Mouse (Mus musculus): ENCODE measurements around the gene Atad1. TPM values are rescaled to one million over a fixed set of nuclear protein-coding genes. Genes with fewer than 3 reads are reported as not detected.

Gene Atad1
- polyA plus RNA-seq, 1 experiment: 10.4 TPM

DNA sequence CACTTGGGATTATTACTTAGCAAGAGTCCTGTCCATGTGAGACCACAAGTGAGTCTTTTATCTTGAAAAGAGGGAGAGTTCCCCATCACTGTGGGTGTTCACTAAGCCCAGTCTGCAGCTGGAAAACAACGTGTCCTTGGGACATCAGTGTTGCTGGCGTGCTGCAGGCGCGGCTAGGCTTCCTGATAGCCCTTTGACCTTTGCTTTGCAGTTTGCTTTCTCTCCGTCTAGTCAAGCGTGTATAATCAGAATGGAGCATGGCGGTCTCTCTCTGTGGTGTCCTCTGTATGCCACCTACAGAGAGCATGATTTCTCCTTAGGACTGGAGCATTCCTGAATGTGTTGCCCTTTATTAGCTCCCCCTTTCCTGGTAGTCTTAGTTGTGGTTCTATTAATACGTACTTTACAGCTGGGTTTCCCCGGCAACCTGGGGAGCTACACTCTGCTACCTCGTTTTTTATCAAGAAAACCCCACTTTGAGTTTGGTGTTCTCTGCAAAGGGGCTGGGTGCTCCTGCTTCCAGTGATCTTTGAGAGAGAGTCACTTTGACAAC, 91.5 kb downstream of the Atad1 start:
- H3ac ChIP-seq (ENCODE audit: control insufficient read depth, insufficient read length, low read depth): no peak overlapping the region
- TF ChIP-seq CEBPB (IDR thresholded peaks at IDR 0.05; ENCODE audit: low read depth) (no peak), MYOG (IDR thresholded peaks at IDR 0.05; ENCODE audit: control insufficient read depth, extremely low read depth, insufficient read length) (no peak), CTCF (IDR thresholded peaks at IDR 0.05; ENCODE audit: control insufficient read depth, insufficient read depth, insufficient read length) (no peak), USF1 (IDR thresholded peaks at IDR 0.05; ENCODE audit: low read depth) (no peak)

DNA sequence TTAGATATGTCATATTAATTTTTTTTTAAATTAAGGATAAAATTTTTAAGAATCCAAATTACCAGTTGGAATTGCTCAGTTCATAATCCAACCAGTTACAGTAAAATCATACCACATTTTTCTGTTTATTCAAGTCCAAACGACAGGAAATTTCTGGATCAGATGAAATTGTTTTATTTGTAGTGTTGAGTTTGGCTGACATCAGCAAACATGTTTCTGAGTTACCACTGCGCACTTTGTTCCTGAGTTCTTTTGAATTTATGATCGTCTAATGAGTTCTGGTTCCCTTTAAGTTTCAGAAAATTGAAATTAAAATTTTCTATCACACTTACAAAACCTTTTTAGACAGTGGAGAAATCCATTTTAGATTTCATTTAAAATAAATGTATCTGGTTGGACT, 93.2 kb downstream of the Atad1 start:
- Histone ChIP-seq H3ac (ENCODE audit: control insufficient read depth, insufficient read length, low read depth) (no peak overlapping the region), H3K79me2 (ENCODE audit: control insufficient read depth, insufficient read depth) (no peaks in the 10 kb centered on the region), H3K27me3 (ENCODE audit: control insufficient read depth, insufficient read depth, insufficient read length) (no peaks in the 10 kb centered on the region), H3K4me3 (ENCODE audit: insufficient read depth, poor library complexity, severe bottlenecking) (no peak overlapping the region), H3K36me3 (ENCODE audit: control insufficient read depth, insufficient read depth) (no peaks in the 10 kb centered on the region), H3K79me3 (ENCODE audit: low read depth) (no peaks in the 10 kb centered on the region)
- no peak for TF ChIP-seq FOSL1 (IDR thresholded peaks at IDR 0.05; ENCODE audit: insufficient read depth, low read length, poor library complexity, severe bottlenecking)
- no peak for TF ChIP-seq MYOG (IDR thresholded peaks at IDR 0.05; ENCODE audit: control insufficient read depth, extremely low read depth, insufficient read length)
- no peak for TF ChIP-seq CEBPB (IDR thresholded peaks at IDR 0.05; ENCODE audit: low read depth)
- TF ChIP-seq MYOD1 (IDR thresholded peaks at IDR 0.05; ENCODE audit: control insufficient read depth, insufficient read length, low read depth): no peak
- no peak for TF ChIP-seq USF1 (IDR thresholded peaks at IDR 0.05; ENCODE audit: low read depth)
- TF ChIP-seq CTCF (IDR thresholded peaks at IDR 0.05; ENCODE audit: control insufficient read depth, insufficient read depth, insufficient read length): no peak
- TF ChIP-seq MAX (IDR thresholded peaks at IDR 0.05): no peak

More for the DNA sequence above, 91.5 kb downstream of the Atad1 start:
- H3K79me2 ChIP-seq (ENCODE audit: control insufficient read depth, insufficient read depth): no peaks in the 10 kb centered on the region
- no peaks in the 10 kb centered on the region for H3K79me3 ChIP-seq (ENCODE audit: low read depth)
- no peak overlapping the region for H3K4me3 ChIP-seq (ENCODE audit: insufficient read depth, poor library complexity, severe bottlenecking)
- H3K27me3 ChIP-seq (ENCODE audit: control insufficient read depth, insufficient read depth, insufficient read length): no peaks in the 10 kb centered on the region
- no peaks in the 10 kb centered on the region for H3K36me3 ChIP-seq (ENCODE audit: control insufficient read depth, insufficient read depth)

DNA sequence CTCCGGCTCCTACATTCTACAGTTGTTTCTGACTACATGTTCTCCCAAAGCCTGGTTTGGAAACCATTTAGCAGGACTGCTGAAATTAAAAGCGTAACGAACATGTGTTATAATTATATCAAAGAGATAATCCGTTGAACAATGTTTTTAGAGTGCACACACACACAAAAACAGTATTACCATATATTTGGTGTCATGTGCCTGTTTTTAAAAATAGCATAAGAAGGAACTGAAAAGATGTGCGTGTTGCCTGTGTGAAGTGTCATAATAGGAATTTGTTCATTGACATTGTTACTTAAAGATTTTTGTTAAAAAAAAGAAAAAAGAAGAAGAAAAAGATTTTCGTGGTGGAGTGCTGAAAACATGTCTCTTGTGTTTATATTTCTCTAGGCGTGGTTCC, 93.6 kb downstream of the Atad1 start:
- Histone ChIP-seq H3K79me3 (ENCODE audit: low read depth) (no peaks in the 10 kb centered on the region), H3ac (ENCODE audit: control insufficient read depth, insufficient read length, low read depth) (no peak overlapping the region), H3K79me2 (ENCODE audit: control insufficient read depth, insufficient read depth) (no peaks in the 10 kb centered on the region), H3K36me3 (ENCODE audit: control insufficient read depth, insufficient read depth) (no peaks in the 10 kb centered on the region), H3K4me3 (ENCODE audit: insufficient read depth, poor library complexity, severe bottlenecking) (no peak overlapping the region), H3K27me3 (ENCODE audit: control insufficient read depth, insufficient read depth, insufficient read length) (no peaks in the 10 kb centered on the region)
- TF ChIP-seq CTCF (IDR thresholded peaks at IDR 0.05; ENCODE audit: control insufficient read depth, insufficient read depth, insufficient read length): no peak
- TF ChIP-seq MAX (IDR thresholded peaks at IDR 0.05): no peak
- no peak for TF ChIP-seq USF1 (IDR thresholded peaks at IDR 0.05; ENCODE audit: low read depth)
- no peak for TF ChIP-seq FOSL1 (IDR thresholded peaks at IDR 0.05; ENCODE audit: insufficient read depth, low read length, poor library complexity, severe bottlenecking)
- TF ChIP-seq CEBPB (IDR thresholded peaks at IDR 0.05; ENCODE audit: low read depth): no peak

DNA sequence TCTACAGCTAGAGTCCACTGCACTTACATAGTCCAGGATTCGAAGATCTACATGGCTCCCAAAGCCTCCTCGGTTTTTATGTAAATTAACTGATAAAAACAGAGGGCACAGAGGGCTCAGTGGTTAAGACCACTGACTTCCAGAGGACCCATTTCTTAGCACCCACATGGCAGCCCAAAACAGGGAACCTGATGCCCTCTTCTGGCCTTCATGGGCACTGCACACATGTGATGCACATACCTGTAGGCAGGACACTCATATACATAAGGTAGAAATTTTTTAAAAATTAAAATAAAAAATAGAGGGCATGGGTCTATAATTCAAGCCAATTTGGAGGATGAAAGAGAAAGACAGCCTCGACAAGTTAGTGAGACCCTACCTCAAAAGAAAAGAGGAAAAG, 95.9 kb downstream of the Atad1 start:
- peaks cover 8% of the 10 kb centered on the region for H3K27me3 ChIP-seq (ENCODE audit: control insufficient read depth, insufficient read depth, insufficient read length)
- TF ChIP-seq CTCF (IDR thresholded peaks at IDR 0.05; ENCODE audit: control insufficient read depth, insufficient read depth, insufficient read length) (no peak), CEBPB (IDR thresholded peaks at IDR 0.05; ENCODE audit: low read depth) (no peak), MAX (IDR thresholded peaks at IDR 0.05) (no peak), FOSL1 (IDR thresholded peaks at IDR 0.05; ENCODE audit: insufficient read depth, low read length, poor library complexity, severe bottlenecking) (no peak), MYOG (IDR thresholded peaks at IDR 0.05; ENCODE audit: control insufficient read depth, extremely low read depth, insufficient read length) (no peak), MYOD1 (IDR thresholded peaks at IDR 0.05; ENCODE audit: control insufficient read depth, insufficient read length, low read depth) (no peak), USF1 (IDR thresholded peaks at IDR 0.05; ENCODE audit: low read depth) (no peak)
- H3K36me3 ChIP-seq (ENCODE audit: control insufficient read depth, insufficient read depth): no peaks in the 10 kb centered on the region
- no peak overlapping the region for H3K4me3 ChIP-seq (ENCODE audit: insufficient read depth, poor library complexity, severe bottlenecking)
- no peaks in the 10 kb centered on the region for H3K79me2 ChIP-seq (ENCODE audit: control insufficient read depth, insufficient read depth)
- no peak overlapping the region for H3ac ChIP-seq (ENCODE audit: control insufficient read depth, insufficient read length, low read depth)
- no peaks in the 10 kb centered on the region for H3K79me3 ChIP-seq (ENCODE audit: low read depth)

DNA sequence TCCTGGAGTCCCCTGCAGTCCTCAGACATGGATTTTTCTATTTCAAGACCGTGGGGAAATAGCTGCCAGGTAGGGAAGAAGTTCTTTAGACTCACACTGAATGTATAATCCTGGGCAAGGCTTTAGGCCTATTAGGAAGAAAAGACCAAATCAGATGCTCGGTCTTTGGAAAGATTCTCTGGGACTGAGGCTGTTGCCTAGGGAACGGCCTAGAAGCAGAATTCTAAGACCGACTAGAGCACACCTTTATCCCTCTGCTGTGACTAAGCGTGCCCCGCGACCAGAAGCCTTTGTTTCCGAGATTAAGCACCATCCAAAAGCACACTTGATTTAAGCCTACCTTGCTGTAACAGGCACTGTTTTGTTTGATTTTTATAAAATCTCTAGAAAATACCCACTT, 97.6 kb downstream of the Atad1 start:
- Histone ChIP-seq H3K79me3 (ENCODE audit: low read depth) (no peaks in the 10 kb centered on the region), H3ac (ENCODE audit: control insufficient read depth, insufficient read length, low read depth) (no peak overlapping the region), H3K27me3 (ENCODE audit: control insufficient read depth, insufficient read depth, insufficient read length) (peaks cover 12% of the 10 kb centered on the region), H3K36me3 (ENCODE audit: control insufficient read depth, insufficient read depth) (no peaks in the 10 kb centered on the region), H3K79me2 (ENCODE audit: control insufficient read depth, insufficient read depth) (no peaks in the 10 kb centered on the region), H3K4me3 (ENCODE audit: insufficient read depth, poor library complexity, severe bottlenecking) (no peak overlapping the region)
- TF ChIP-seq CTCF (IDR thresholded peaks at IDR 0.05; ENCODE audit: control insufficient read depth, insufficient read depth, insufficient read length) (no peak), USF1 (IDR thresholded peaks at IDR 0.05; ENCODE audit: low read depth) (no peak)

DNA sequence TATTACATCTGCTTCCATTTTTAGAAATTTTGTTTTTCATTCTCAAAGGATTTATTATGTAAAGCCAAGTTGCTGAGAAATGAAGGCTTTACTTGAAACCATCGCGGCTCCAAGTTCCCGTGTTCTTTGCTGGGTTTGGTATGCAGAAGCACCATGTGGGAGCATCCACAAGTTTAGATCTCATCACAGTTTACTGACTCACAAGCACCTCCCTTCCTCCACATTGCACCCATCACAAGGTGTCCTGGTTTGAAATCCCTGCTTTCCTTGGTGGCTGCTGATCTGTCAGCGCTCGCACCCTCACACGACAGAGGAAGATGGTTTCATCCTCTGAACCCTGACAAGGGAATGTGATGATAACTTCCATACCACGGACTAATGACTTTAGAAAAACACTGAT, 98.1 kb downstream of the Atad1 start:
- Histone ChIP-seq H3K79me2 (ENCODE audit: control insufficient read depth, insufficient read depth) (no peaks in the 10 kb centered on the region), H3ac (ENCODE audit: control insufficient read depth, insufficient read length, low read depth) (no peak overlapping the region), H3K36me3 (ENCODE audit: control insufficient read depth, insufficient read depth) (no peaks in the 10 kb centered on the region), H3K79me3 (ENCODE audit: low read depth) (no peaks in the 10 kb centered on the region), H3K27me3 (ENCODE audit: control insufficient read depth, insufficient read depth, insufficient read length) (peaks cover 12% of the 10 kb centered on the region), H3K4me3 (ENCODE audit: insufficient read depth, poor library complexity, severe bottlenecking) (no peak overlapping the region)
- no peak for TF ChIP-seq MYOD1 (IDR thresholded peaks at IDR 0.05; ENCODE audit: control insufficient read depth, insufficient read length, low read depth)
- TF ChIP-seq CEBPB (IDR thresholded peaks at IDR 0.05; ENCODE audit: low read depth): no peak
- no peak for TF ChIP-seq MYOG (IDR thresholded peaks at IDR 0.05; ENCODE audit: control insufficient read depth, extremely low read depth, insufficient read length)
- TF ChIP-seq USF1 (IDR thresholded peaks at IDR 0.05; ENCODE audit: low read depth): no peak
- no peak for TF ChIP-seq FOSL1 (IDR thresholded peaks at IDR 0.05; ENCODE audit: insufficient read depth, low read length, poor library complexity, severe bottlenecking)
- no peak for TF ChIP-seq MAX (IDR thresholded peaks at IDR 0.05)
- no peak for TF ChIP-seq CTCF (IDR thresholded peaks at IDR 0.05; ENCODE audit: control insufficient read depth, insufficient read depth, insufficient read length)

All from C2C12 (cell line).